Mouse (Mus musculus) adrenal gland, adult 18-20 months (tissue): ENCODE results near the gene Afdn. TPM values are rescaled to one million over a fixed set of nuclear protein-coding genes. Genes with fewer than 3 reads are reported as not detected.
"Not testable (repeated sequence)": the region's sequence is repeated elsewhere in the genome, so short reads cannot be mapped to it uniquely, and the experiment has no call there.

Experiments used
- DNase-seq, 2 experiments: peaks; one replicate each; pipeline ENCODE4 v3.0.0; 2021 to 2022; ENCODE audit warnings: low spot score in 2 of 2
- total RNA-seq, 2 experiments: library from RNA; stranded (reverse); gene quantifications; 1 replicate in 1 of 2; 2 replicates in 1 of 2; pipeline ENCODE4 v1.2.3; 2021

The Afdn gene
- total RNA-seq, 2 experiments from 2014 or later: 62.4 to 68.4 TPM

- not testable (repeated sequence) for DNase-seq
Observed at GRCm38 (mm10) chr17:13764911-13765310, 4.6 kb downstream of the Afdn start.

- no peak for DNase-seq
Observed at GRCm38 (mm10) chr17:13768531-13768930, 8.2 kb downstream of the Afdn start.

DNA sequence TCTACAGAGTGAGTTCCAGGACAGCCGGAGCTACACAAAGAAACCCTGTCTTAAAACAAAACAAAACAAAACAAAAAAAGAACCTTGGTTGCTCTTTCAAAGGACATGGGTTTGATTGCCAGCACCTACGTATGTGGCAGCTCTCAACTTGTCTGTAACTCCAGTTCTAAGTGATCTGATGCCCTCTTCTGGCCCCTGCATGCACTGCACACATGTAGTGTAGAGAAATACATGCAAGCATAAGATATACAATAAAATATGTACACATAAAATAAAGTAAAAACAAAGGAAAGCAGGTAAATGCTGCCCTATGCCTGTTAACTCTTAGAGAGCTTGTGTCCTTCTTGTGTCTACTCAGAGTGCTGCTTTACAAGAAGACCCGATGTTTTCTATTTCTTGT lies 8.9 kb downstream of the Afdn start:
- no peak for DNase-seq

- peak in 1 of 2 experiments; percentile 14 for DNase-seq
Observed at GRCm38 (mm10) chr17:13777676-13778075, 17.3 kb downstream of the Afdn start.

DNA sequence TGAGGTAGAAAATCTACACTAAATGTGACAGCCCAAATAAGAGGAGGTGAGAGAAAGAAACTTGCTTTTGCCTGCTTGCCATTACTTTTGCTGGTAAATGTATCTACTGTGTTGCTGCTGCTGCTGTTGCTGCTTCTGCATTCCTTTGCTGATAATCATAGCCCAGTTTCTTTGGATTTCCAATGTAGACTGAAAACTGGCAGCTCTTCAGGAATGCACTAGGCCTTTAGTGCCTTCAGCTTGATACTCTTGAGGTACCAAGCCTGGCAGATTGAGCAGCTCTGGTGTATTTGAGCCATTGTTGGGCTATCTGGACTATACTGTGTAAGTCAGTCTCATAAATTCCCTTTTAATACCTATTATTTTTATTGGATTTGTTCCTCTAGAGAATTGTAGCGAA lies 18.5 kb downstream of the Afdn start:
- no peak for DNase-seq

- no peak for DNase-seq
Observed at GRCm38 (mm10) chr17:13781948-13782347, 21.6 kb downstream of the Afdn start.

GRCm38 (mm10) chr17:13783469-13783868 lies 23.1 kb downstream of the Afdn start:
- DNase-seq: no peak

GRCm38 (mm10) chr17:13790033-13790432 lies 29.7 kb downstream of the Afdn start:
- not testable (repeated sequence) for DNase-seq

GRCm38 (mm10) chr17:13797691-13798090 lies 37.4 kb downstream of the Afdn start:
- DNase-seq: no peak

GRCm38 (mm10) chr17:13802836-13803408 lies 42.6 kb downstream of the Afdn start:
- DNase-seq: no peak

GRCm38 (mm10) chr17:13806016-13806415 lies 45.7 kb downstream of the Afdn start:
- no peak for DNase-seq

- DNase-seq: no peak
Observed at GRCm38 (mm10) chr17:13817789-13818188, 57.5 kb downstream of the Afdn start.

GRCm38 (mm10) chr17:13819342-13819741 lies 59.0 kb downstream of the Afdn start:
- DNase-seq: no peak

GRCm38 (mm10) chr17:13820676-13821075 lies 60.3 kb downstream of the Afdn start:
- no peak for DNase-seq

GRCm38 (mm10) chr17:13825421-13825820 lies 65.1 kb downstream of the Afdn start:
- DNase-seq: no peak

- no peak for DNase-seq
Observed at GRCm38 (mm10) chr17:13830234-13830633, 69.9 kb downstream of the Afdn start.

DNA sequence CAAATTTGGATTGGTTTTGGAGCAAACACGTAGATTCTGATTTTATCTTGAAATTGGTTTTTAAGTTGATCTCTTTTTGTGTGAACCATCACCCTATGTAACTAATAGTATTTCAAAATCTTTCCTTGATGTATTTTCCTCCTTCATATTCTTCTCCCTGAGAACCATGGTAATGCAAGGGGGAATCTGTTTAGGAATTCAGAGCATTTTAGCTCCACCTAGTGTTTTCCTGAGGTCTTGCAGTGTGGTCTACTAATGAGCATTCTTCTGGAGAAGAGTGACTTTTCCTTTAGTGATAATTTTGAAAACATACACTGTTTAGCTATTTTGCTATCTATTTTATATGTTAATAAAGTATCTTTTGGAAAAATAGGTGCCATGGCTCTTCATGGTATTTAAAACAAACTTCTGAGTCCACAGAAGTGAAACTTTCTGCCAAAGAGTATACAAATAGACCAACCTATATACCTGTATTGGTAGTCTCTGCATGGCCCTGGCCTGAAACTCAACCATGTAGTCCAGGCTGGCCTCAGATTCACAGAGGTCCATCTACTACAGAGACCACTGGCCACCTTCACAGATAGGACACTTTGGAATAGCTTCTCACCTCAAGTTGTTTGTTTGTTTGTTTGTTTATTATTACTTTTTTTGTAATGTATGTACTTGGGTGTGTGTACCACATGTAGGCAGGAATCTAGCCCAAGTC lies 70.5 kb downstream of the Afdn start:
- DNase-seq: peak in 1 of 2 experiments; percentile 24

DNA sequence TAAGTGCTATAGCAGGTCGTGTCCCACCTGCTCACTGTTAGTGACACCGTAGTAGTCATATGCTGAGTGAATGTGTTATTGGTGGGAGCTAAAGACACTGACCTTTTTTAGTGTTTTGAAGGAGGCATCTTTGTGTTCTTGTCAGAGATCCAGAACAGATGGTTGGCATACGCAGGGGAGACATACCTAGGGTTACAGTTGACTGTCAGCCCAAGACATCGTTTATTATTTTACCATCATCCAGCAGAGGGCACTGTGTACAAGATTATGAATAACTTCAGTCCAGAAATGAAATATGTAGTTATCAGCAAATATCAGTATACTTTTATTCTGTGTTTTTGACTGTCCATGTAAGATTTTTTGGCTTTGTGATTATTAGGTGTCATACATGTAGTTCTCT lies 75.5 kb downstream of the Afdn start:
- DNase-seq: no peak

- no peak for DNase-seq
Observed at GRCm38 (mm10) chr17:13850175-13850574, 89.8 kb downstream of the Afdn start.

DNA sequence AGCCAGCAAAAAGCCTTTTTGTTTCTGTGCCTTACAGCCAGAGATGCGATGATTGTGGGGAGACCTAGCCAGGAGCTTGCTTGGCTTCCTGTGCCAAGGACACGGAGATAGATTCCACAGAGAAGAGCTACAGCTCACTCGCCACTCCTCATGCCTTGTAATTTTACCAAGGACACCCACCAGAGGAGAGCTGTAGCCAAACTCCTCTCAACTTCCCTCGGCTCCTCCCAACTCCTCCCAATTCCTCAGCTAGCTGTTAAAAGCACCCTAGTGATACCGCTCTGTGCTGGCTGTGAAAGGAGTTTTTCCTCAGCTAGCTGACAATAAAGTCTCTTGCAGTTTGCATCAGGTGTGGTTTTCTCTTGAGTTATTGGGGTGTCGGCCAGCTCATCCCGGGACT lies 93.5 kb downstream of the Afdn start:
- not testable (repeated sequence) for DNase-seq

DNA sequence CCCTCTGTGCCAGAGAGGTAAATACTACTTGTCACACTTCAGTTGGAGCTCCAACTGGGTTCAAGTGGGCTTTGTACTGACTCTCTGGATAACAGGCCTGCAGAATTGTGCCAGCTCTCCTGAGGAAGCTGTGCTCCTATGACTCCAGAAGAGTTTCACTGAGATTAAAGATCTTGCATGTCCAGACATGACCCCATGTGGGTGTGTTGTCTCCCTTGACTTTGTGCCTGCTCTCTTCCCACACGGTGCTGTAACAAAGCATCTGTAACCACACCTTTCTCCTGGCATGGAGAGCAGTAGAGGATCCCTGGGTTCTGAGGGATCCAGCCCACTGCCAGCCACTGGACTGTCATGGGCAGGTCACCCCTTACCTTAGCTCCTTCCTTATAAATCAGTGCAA lies 95.1 kb downstream of the Afdn start:
- no peak for DNase-seq

DNA sequence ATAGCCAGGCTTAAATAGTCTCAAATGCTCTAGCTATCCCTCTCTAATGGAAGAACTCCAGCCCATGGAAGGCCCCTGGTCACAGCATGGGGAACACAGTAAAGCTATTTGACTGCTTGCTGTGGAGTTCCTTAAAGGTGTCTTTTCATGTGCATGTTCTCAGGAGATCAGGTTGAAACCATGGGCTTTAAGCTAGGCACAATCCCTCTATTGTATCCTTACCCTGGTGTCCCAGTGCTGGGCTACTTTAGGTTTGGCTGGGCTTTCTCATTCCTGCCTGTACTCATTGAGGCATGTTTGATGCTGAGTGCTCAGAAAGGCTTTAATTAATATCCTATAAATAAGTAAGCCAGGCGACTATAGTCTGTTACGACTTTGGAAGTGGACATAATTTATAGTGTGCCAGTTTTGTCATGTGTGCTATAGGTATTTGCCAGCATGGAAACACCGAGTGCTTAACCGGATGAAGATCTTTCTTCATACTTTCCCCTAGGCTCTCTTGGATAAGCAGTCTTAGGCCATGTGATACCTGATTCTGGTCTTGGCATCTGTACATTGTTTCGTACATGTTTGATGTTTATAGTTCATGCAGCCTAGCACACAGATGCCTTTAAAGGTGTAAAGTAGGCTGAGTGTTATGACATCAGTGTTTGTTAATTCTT lies 96.2 kb downstream of the Afdn start:
- DNase-seq: no peak
